Mouse (Mus musculus): Measurements from ENCODE around the gene Fam13a. TPM values are rescaled to one million over a fixed set of nuclear protein-coding genes. Genes with fewer than 3 reads are reported as not detected.

Gene Fam13a
- total RNA-seq, 1 experiment from 2014 or later: not detected

DNA sequence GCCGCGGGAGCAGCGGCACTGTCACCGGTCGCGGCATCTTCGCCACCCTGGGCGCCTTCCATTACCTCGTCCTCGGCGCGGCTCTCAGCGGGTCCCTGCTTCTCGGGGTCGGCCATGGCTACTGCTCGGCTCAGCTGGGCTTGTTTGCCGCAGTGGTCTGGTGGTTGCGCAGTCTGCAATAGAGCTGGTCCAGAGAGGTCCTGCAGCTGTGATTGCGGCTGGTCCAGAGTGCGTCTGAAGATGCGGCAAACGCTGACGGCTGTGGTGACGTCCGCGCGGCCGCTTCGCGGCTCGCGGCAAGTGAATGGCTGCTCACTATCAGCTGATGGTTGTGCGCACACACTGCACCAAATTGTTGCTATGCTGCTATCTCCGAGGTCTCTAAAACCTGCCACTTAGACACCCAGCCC is 117.5 kb downstream of the Fam13a start, which contains the start of gene Nap1l5:
Nap1l5 (minus strand) TSS at position 225 of the 410 bp plus-strand sequence.
- no peak for ATAC-seq (ENCODE audit: extremely low read depth, insufficient number of reproducible peaks, low FRiP score, poor library complexity, severe bottlenecking)

DNA sequence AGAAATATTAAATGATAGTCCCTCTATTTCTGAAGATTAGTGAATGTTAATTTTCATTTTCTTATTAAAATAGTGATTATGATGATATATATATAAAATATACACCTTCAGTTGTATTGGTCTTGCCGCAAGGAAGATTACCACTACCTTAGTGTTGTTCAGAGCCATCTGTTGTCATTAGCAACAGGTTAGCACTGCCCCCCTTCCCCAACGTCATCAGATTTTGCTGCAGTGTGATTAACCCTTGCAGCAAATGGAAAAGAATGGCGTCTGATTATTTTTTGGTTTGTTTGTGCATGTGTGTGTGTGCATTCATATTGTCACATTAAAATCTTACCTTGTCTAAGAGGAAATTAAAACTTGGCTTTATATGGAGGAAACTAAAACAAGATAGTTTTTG is 119.8 kb downstream of the Fam13a start:
- ATAC-seq (ENCODE audit: extremely low read depth, insufficient number of reproducible peaks, low FRiP score, poor library complexity, severe bottlenecking): no peak

DNA sequence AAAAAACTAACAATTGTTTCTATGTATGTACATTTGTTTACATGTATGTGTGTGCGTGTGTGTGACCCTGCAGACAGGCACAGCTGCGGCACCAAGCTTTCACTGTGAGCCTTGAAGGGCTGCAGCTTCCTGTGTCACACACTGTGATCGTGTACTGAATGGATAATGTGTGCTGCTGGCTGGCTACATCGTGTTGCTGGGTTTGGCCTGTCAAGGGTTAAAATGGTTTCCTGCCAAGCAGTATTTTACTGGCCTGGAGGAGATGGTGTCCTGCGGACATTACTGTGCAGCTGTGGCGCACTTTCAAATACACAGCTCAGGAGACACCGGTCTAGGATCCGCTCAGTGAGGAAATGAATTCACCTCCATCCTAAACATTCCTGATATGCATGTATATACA is 121.2 kb downstream of the Fam13a start:
- ATAC-seq (ENCODE audit: extremely low read depth, insufficient number of reproducible peaks, low FRiP score, poor library complexity, severe bottlenecking): no peak

DNA sequence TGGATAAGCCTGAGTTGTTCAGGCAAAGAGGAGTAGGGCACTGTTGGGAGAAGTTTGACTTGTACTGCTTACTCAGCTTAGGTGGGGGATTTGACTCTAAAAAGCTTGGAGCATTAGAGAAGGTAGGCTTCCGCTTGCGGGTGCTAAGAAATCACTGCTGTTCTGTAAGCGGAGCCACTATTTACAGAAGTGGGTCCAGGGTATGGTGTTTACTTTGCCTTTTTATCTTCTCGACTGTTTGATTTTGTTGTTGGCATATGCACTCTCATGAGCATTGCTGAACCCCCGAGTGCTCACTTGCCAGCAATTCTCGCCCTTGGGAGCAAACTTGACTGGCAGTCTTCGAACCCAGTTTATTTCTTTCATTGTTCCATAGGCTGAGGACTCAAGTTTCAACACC is 123.8 kb downstream of the Fam13a start:
- no peak for ATAC-seq (ENCODE audit: extremely low read depth, insufficient number of reproducible peaks, low FRiP score, poor library complexity, severe bottlenecking)

DNA sequence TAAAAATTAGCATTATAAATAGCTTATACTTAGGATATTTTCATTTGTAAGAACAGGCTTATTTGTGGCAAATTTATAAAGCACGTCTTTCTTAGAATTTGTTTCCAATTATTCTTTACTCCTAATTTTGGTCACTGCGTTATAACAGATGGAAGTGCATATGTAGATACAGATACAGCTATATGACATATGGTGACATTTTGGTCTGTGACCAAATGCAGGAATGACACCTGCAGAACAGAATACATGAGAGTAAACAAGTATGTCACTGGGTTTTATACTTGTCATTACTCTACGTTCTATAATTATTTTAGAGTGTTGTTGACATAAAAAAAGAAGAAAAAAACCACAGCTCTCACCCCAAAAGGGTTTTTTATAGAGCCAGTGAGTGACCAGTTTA is 125.3 kb downstream of the Fam13a start:
- ATAC-seq (ENCODE audit: extremely low read depth, insufficient number of reproducible peaks, low FRiP score, poor library complexity, severe bottlenecking): no peak

DNA sequence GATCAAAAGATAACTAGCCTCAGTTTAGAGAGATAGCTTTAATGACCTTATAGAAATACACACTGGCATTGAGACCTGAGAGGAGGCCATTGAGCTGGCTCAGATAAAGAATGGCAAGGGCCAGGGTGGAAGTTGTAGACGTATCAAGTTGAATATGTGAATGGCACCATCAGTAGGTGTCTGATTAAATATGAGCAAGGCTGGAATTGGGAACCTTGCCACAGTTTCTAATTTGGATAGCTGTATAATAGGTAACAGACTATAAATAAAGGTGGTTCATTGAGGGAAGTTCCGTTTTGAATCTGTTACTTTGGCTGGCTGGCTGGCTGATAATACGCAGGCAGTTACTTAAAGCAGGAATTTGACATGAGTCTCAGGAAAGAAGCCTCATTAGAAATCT is 127.7 kb downstream of the Fam13a start:
- no peak for ATAC-seq (ENCODE audit: extremely low read depth, insufficient number of reproducible peaks, low FRiP score, poor library complexity, severe bottlenecking)

DNA sequence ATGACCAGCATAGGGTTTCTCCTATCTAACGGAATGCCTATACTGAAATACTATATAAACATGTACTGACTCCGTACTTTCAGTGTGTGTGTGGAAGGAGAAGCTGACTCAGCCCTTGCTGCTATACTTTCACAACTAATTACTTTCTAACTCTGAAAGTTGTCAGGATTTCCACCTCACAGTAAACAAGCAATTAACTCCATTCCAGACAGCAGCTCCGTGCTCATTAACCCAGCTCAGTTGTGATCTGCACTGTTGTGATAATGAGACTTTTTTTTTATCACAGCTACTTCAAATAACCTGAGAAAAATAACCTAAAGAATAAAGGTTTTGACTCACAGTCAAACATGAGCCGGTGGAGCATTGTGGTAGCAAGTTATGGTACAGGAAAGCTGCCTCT is 129.4 kb downstream of the Fam13a start:
- no peak for ATAC-seq (ENCODE audit: extremely low read depth, insufficient number of reproducible peaks, low FRiP score, poor library complexity, severe bottlenecking)

DNA sequence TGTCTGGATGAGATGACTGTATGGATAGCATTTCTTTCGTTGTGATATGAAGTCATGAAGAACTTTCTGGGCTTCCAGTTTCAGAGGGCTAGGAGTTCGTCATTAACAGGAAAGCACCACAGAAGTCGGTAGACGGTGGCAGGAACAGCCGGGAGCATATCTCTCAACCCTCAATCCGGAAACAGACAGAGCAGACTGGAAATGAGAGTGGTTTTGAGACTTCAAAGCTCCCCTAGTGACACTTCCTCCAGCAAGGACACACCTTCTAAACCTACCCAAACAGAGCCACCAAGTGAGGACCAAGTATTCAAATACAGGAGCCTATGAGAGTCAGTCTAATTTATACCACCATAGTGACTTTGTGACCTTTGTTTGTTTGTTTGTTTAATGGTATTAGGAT is 131.0 kb downstream of the Fam13a start:
- ATAC-seq (ENCODE audit: extremely low read depth, insufficient number of reproducible peaks, low FRiP score, poor library complexity, severe bottlenecking): no peak

DNA sequence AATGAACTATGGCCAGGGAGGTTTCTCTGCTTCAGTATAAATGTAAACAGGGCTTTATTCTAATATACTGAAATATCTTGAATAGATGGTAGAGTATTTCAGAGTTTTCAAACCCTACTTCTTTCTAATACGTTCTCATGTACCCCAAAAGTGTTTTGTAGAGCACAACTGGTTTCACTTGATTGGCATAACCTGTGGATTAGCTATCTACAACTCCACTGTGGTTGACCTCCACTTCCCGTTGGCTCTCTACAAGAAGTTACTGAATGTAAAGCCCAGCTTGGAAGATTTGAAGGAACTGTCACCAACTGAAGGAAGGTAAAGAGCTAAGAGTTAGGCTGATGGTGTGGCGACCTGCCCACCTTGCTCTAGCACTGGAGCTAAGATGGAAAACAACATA is 134.4 kb downstream of the Fam13a start:
- no peak for ATAC-seq (ENCODE audit: extremely low read depth, insufficient number of reproducible peaks, low FRiP score, poor library complexity, severe bottlenecking)

DNA sequence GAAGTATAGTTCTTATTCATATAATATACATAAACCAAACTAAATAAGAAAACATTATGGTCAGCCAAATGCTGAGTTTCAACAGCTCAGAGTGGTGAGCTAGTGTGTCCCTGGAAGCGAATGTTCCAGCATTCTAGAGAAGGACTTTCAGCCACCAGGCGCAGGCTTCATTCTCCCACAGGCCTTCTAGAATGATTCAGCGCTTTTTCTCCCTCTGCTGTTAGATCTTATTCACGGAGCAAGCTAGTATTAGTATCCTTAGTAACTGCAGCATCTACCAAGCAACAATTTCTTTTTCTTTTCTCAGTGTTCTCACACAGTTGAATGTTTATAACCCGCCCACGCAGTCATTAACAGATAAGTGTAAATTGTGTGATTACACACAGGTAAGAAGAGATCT is 142.1 kb downstream of the Fam13a start:
- no peak for ATAC-seq (ENCODE audit: extremely low read depth, insufficient number of reproducible peaks, low FRiP score, poor library complexity, severe bottlenecking)

Other genes starting within 250 kb of the Fam13a start
- gene Herc3, start 193.1 kb downstream of the Fam13a start, total RNA-seq (2017): 52.1 and 69.9 TPM in 2 replicates
- gene Nap1l5, start 117.5 kb downstream of the Fam13a start, total RNA-seq (2017): not detected in 2 replicates
- 35.4 and 42.8 TPM in 2 replicates for gene Tigd2, start 184.3 kb upstream of the Fam13a start, total RNA-seq (2017)